Mouse (Mus musculus): Measurements from ENCODE around the gene Cphx3. TPM values are rescaled to one million over a fixed set of nuclear protein-coding genes. Genes with fewer than 3 reads are reported as not detected.
"Not testable (repeated sequence)": the region's sequence is repeated elsewhere in the genome, so short reads cannot be mapped to it uniquely, and the experiment has no call there.

Cphx3 gene
- polyA plus RNA-seq, 1 experiment from 2014 or later = not detected

- H3K4me1 ChIP-seq; ATAC-seq (ENCODE audit: insufficient number of reproducible peaks, low FRiP score, low TSS enrichment, low read depth); H3K27me3 ChIP-seq; H3K27ac ChIP-seq (replicated peaks); H3K9me3 ChIP-seq (replicated peaks); H3K36me3 ChIP-seq; H3K4me3 ChIP-seq (replicated peaks); H3K9ac ChIP-seq; H3K4me2 ChIP-seq (replicated peaks): not testable (repeated sequence)
- WGBS = no CpG with 5 or more reads among the region's 5 CpGs
These were observed 5.3 kb upstream of the Cphx3 start for GRCm38 (mm10) chr14:26076620-26077390.

- H3K9ac ChIP-seq; H3K4me2 ChIP-seq (replicated peaks); H3K27me3 ChIP-seq; ATAC-seq (ENCODE audit: insufficient number of reproducible peaks, low FRiP score, low TSS enrichment, low read depth); H3K4me1 ChIP-seq; H3K9me3 ChIP-seq (replicated peaks); H3K36me3 ChIP-seq; H3K4me3 ChIP-seq (replicated peaks); H3K27ac ChIP-seq (replicated peaks): not testable (repeated sequence)
- no CpG with 5 or more reads among the region's 6 CpGs for WGBS
These were observed 881 bp upstream of the Cphx3 start, which contains the start of gene Cphx2 for GRCm38 (mm10) chr14:26081216-26081615. TSS of gene Cphx2 (plus strand) at chr14:26081516.

- H3K36me3 ChIP-seq; H3K27ac ChIP-seq (replicated peaks); H3K4me3 ChIP-seq (replicated peaks); H3K9me3 ChIP-seq (replicated peaks); H3K4me2 ChIP-seq (replicated peaks); H3K9ac ChIP-seq; ATAC-seq (ENCODE audit: insufficient number of reproducible peaks, low FRiP score, low TSS enrichment, low read depth); H3K4me1 ChIP-seq; H3K27me3 ChIP-seq: not testable (repeated sequence)
- no CpG with 5 or more reads among the region's 3 CpGs for WGBS
These were observed 15.5 kb downstream of the Cphx3 start for GRCm38 (mm10) chr14:26097622-26098021.

GRCm38 (mm10) chr14:26118150-26118549 lies 36.1 kb downstream of the Cphx3 start, which contains the start of gene Duxbl2:
TSS of gene Duxbl2 (plus strand) at chr14:26118349.
- H3K9ac ChIP-seq; H3K4me3 ChIP-seq (replicated peaks); ATAC-seq (ENCODE audit: insufficient number of reproducible peaks, low FRiP score, low TSS enrichment, low read depth); H3K27me3 ChIP-seq; H3K36me3 ChIP-seq; H3K4me2 ChIP-seq (replicated peaks); H3K9me3 ChIP-seq (replicated peaks); H3K27ac ChIP-seq (replicated peaks); H3K4me1 ChIP-seq: not testable (repeated sequence)
- WGBS = no CpG with 5 or more reads among the region's 7 CpGs

GRCm38 (mm10) chr14:26118550-26119000 lies 36.5 kb downstream of the Cphx3 start:
- H3K9ac ChIP-seq; H3K27me3 ChIP-seq; H3K27ac ChIP-seq (replicated peaks); H3K4me1 ChIP-seq; H3K9me3 ChIP-seq (replicated peaks); H3K4me2 ChIP-seq (replicated peaks); H3K4me3 ChIP-seq (replicated peaks); H3K36me3 ChIP-seq: not testable (repeated sequence)
- WGBS = no CpG with 5 or more reads among the region's 18 CpGs
- peak; percentile 70 for ATAC-seq (ENCODE audit: insufficient number of reproducible peaks, low FRiP score, low TSS enrichment, low read depth)

- H3K27me3 ChIP-seq; H3K9me3 ChIP-seq (replicated peaks); H3K36me3 ChIP-seq; H3K4me3 ChIP-seq (replicated peaks); H3K4me2 ChIP-seq (replicated peaks); H3K27ac ChIP-seq (replicated peaks); ATAC-seq (ENCODE audit: insufficient number of reproducible peaks, low FRiP score, low TSS enrichment, low read depth); H3K4me1 ChIP-seq; H3K9ac ChIP-seq: not testable (repeated sequence)
- WGBS = no CpG with 5 or more reads among the region's 7 CpGs
These were observed 37.0 kb downstream of the Cphx3 start for GRCm38 (mm10) chr14:26119095-26119494.

GRCm38 (mm10) chr14:26147095-26147494 lies 65.0 kb downstream of the Cphx3 start:
- not testable (repeated sequence) for H3K4me2 ChIP-seq (replicated peaks); H3K4me1 ChIP-seq; H3K27me3 ChIP-seq; H3K9ac ChIP-seq; H3K27ac ChIP-seq (replicated peaks); H3K36me3 ChIP-seq; H3K4me3 ChIP-seq (replicated peaks); ATAC-seq (ENCODE audit: insufficient number of reproducible peaks, low FRiP score, low TSS enrichment, low read depth); H3K9me3 ChIP-seq (replicated peaks)
- no CpG with 5 or more reads among the region's 2 CpGs for WGBS

- H3K4me2 ChIP-seq (replicated peaks); H3K27ac ChIP-seq (replicated peaks); H3K4me1 ChIP-seq; H3K36me3 ChIP-seq; H3K4me3 ChIP-seq (replicated peaks); ATAC-seq (ENCODE audit: insufficient number of reproducible peaks, low FRiP score, low TSS enrichment, low read depth); H3K9me3 ChIP-seq (replicated peaks); H3K27me3 ChIP-seq; H3K9ac ChIP-seq: not testable (repeated sequence)
- no CpG with 5 or more reads among the region's 7 CpGs for WGBS
These were observed 73.9 kb downstream of the Cphx3 start for GRCm38 (mm10) chr14:26156032-26156431.

- H3K27ac ChIP-seq (replicated peaks); H3K4me2 ChIP-seq (replicated peaks); H3K36me3 ChIP-seq; H3K4me1 ChIP-seq; ATAC-seq (ENCODE audit: insufficient number of reproducible peaks, low FRiP score, low TSS enrichment, low read depth); H3K4me3 ChIP-seq (replicated peaks); H3K27me3 ChIP-seq; H3K9me3 ChIP-seq (replicated peaks); H3K9ac ChIP-seq: not testable (repeated sequence)
- WGBS = no CpG with 5 or more reads among the region's 9 CpGs
These were observed 79.1 kb downstream of the Cphx3 start for GRCm38 (mm10) chr14:26161156-26161555.

GRCm38 (mm10) chr14:26162423-26162822 lies 80.3 kb downstream of the Cphx3 start:
- not testable (repeated sequence) for H3K4me3 ChIP-seq (replicated peaks); H3K9ac ChIP-seq; H3K9me3 ChIP-seq (replicated peaks); ATAC-seq (ENCODE audit: insufficient number of reproducible peaks, low FRiP score, low TSS enrichment, low read depth); H3K27me3 ChIP-seq; H3K4me2 ChIP-seq (replicated peaks); H3K27ac ChIP-seq (replicated peaks); H3K4me1 ChIP-seq; H3K36me3 ChIP-seq
- WGBS = no CpG with 5 or more reads among the region's 5 CpGs

- not testable (repeated sequence) for H3K9me3 ChIP-seq (replicated peaks); H3K36me3 ChIP-seq; H3K27me3 ChIP-seq; H3K4me2 ChIP-seq (replicated peaks); H3K4me3 ChIP-seq (replicated peaks); H3K4me1 ChIP-seq; H3K27ac ChIP-seq (replicated peaks); H3K9ac ChIP-seq; ATAC-seq (ENCODE audit: insufficient number of reproducible peaks, low FRiP score, low TSS enrichment, low read depth)
- no CpG with 5 or more reads among the region's 12 CpGs for WGBS
These were observed 83.2 kb downstream of the Cphx3 start for GRCm38 (mm10) chr14:26165266-26165665.

- H3K4me2 ChIP-seq (replicated peaks); H3K27ac ChIP-seq (replicated peaks); H3K4me3 ChIP-seq (replicated peaks); H3K27me3 ChIP-seq; ATAC-seq (ENCODE audit: insufficient number of reproducible peaks, low FRiP score, low TSS enrichment, low read depth); H3K36me3 ChIP-seq; H3K9ac ChIP-seq; H3K4me1 ChIP-seq; H3K9me3 ChIP-seq (replicated peaks): not testable (repeated sequence)
- WGBS = no CpG with 5 or more reads among the region's 3 CpGs
These were observed 91.9 kb downstream of the Cphx3 start for GRCm38 (mm10) chr14:26173955-26174354.
